Mouse (Mus musculus) G1E (cell line): ENCODE results near the gene Zeb2. TPM values are rescaled to one million over a fixed set of nuclear protein-coding genes. Genes with fewer than 3 reads are reported as not detected.

Experiments
- ATAC-seq: 2 replicates; pipeline ENCODE4 v1.8.0; 2016; ENCODE audit warnings: mild to moderate bottlenecking; ENCODE audit not compliant: insufficient number of reproducible peaks, poor library complexity, low FRiP score, severe bottlenecking; ENCODE audit errors: extremely low read depth
- DNase-seq: peaks from one replicate; pipeline ENCODE4 v3.0.0; 2012; ENCODE audit warnings: low spot score
- H3K27me3 ChIP-seq: 2 replicates; pipeline ENCODE4 v1.6.1; 2012; ENCODE audit warnings: mild to moderate bottlenecking, low read length, inconsistent platforms; ENCODE audit not compliant: insufficient read depth
- H3K36me3 ChIP-seq: replicated peaks from 2 replicates; pipeline ENCODE3; 2012; ENCODE audit warnings: mild to moderate bottlenecking, inconsistent platforms
- H3K4me1 ChIP-seq: 2 replicates; pipeline ENCODE4 v1.6.1; 2012; ENCODE audit warnings: low read depth, low read length, inconsistent platforms, mixed read lengths; ENCODE audit not compliant: insufficient read depth
- H3K4me3 ChIP-seq: 2 replicates; pipeline ENCODE4 v1.5.1; 2012; ENCODE audit warnings: low read depth, mild to moderate bottlenecking, inconsistent platforms, low read length, moderate library complexity, mixed read lengths
- H3K9me3 ChIP-seq: replicated peaks from 2 replicates; pipeline ENCODE4 v1.6.1; 2012; ENCODE audit warnings: inconsistent platforms
- CTCF ChIP-seq: IDR thresholded peaks from 2 replicates; pipeline ENCODE4 v1.5.1; 2012; ENCODE audit warnings: low read depth, low read length, inconsistent platforms, mixed read lengths
- GATA1 ChIP-seq: IDR thresholded peaks from 2 replicates; pipeline ENCODE4 v1.6.1; 2012; ENCODE audit warnings: borderline replicate concordance, low read length, inconsistent platforms, mixed read lengths
- GATA2 ChIP-seq: IDR thresholded peaks from 2 replicates; pipeline ENCODE4 v1.6.1; 2012; ENCODE audit warnings: low read depth, low read length, inconsistent platforms, borderline replicate concordance
- POLR2AphosphoS5 ChIP-seq: IDR thresholded peaks from 2 replicates; pipeline ENCODE4 v1.6.1; 2012; ENCODE audit warnings: low read depth, low read length, inconsistent platforms; ENCODE audit not compliant: insufficient replicate concordance
- TAL1 ChIP-seq: conservative IDR thresholded peaks from 2 replicates; pipeline ENCODE4 v1.6.1; 2012; ENCODE audit warnings: low read depth, low read length, inconsistent platforms, mixed read lengths
- polyA plus RNA-seq: library from polyadenylated mRNA; stranded (reverse); fragments of >175 nt; gene quantifications from 2 replicates; pipeline ENCODE4 v1.2.3, GENCODE M21; 2012
- total RNA-seq, 2 experiments: library from RNA; stranded (forward) in 1 of 2; stranded (reverse) in 1 of 2; fragments of 200-1000 nt in 1 of 2; fragments of >200 nt in 1 of 2; fragmentation: Nextera tagmentation in 1 of 2; gene quantifications; 2 replicates each; pipeline ENCODE4 v1.2.3; 2014 to 2017

Gene Zeb2
- total and polyA plus RNA-seq, 3 experiments, result 5.6 to 216 (median 79.0) TPM

- peaks cover 27% of the 10 kb centered on the region for H3K36me3 ChIP-seq
- peaks cover 82% of the 10 kb centered on the region for H3K4me1 ChIP-seq
- peak overlapping the region; percentile 43; the same call in 1 of the 2 replicates for H3K4me3 ChIP-seq
- no peaks in the 10 kb centered on the region for H3K27me3 ChIP-seq
- DNase-seq (no peak), ATAC-seq (peak; percentile 43)
- no peak for TF ChIP-seq POLR2AphosphoS5
- TF ChIP-seq TAL1, result peak; percentile 81
- no peaks in the 10 kb centered on the region for H3K9me3 ChIP-seq
Observed at GRCm38 (mm10) chr2:45055926-45056325, 61.3 kb downstream of the Zeb2 start.

- DNase-seq (no peak), ATAC-seq (no peak)
- TF ChIP-seq CTCF (no peak), POLR2AphosphoS5 (no peak), GATA2 (no peak), GATA1 (no peak), TAL1 (no peak)
- Histone ChIP-seq H3K27me3 (no peaks in the 10 kb centered on the region), H3K36me3 (peaks cover 20% of the 10 kb centered on the region), H3K9me3 (no peaks in the 10 kb centered on the region), H3K4me1 (peaks cover 78% of the 10 kb centered on the region), H3K4me3 (no peak overlapping the region; the same call in 1 of the 2 replicates)
Observed at GRCm38 (mm10) chr2:45055034-45055615, 62.1 kb downstream of the Zeb2 start.

- DNase-seq (no peak), ATAC-seq (no peak)
- TF ChIP-seq TAL1 (no peak), GATA2 (no peak), GATA1 (no peak), CTCF (no peak), POLR2AphosphoS5 (no peak)
- H3K36me3 ChIP-seq, result peaks cover 22% of the 10 kb centered on the region
- H3K4me1 ChIP-seq, result peaks cover 82% of the 10 kb centered on the region
- peak overlapping the region; percentile 56; the same call in 1 of the 2 replicates for H3K4me3 ChIP-seq
- H3K9me3 ChIP-seq, result no peaks in the 10 kb centered on the region
- no peaks in the 10 kb centered on the region for H3K27me3 ChIP-seq
Observed at GRCm38 (mm10) chr2:45054070-45055025, 62.8 kb downstream of the Zeb2 start.

- ATAC-seq (no peak), DNase-seq (no peak)
- no peak for TF ChIP-seq CTCF
- no peak for TF ChIP-seq GATA1
- no peak for TF ChIP-seq POLR2AphosphoS5
- no peak for TF ChIP-seq GATA2
- TF ChIP-seq TAL1, result no peak
- Histone ChIP-seq H3K36me3 (peaks cover 21% of the 10 kb centered on the region), H3K27me3 (no peaks in the 10 kb centered on the region), H3K9me3 (no peaks in the 10 kb centered on the region), H3K4me1 (peaks cover 80% of the 10 kb centered on the region), H3K4me3 (peak overlapping the region; percentile 47; the same call in 1 of the 2 replicates)
Observed at GRCm38 (mm10) chr2:45052587-45052986, 64.6 kb downstream of the Zeb2 start.

- H3K27me3 ChIP-seq, result no peaks in the 10 kb centered on the region
- no peak for TF ChIP-seq GATA2
- no peak for TF ChIP-seq CTCF
- TF ChIP-seq TAL1, result no peak
- H3K9me3 ChIP-seq, result no peaks in the 10 kb centered on the region
- no peak for DNase-seq
- H3K4me3 ChIP-seq, result no peak overlapping the region; the same call in 1 of the 2 replicates
- peaks cover 24% of the 10 kb centered on the region for H3K36me3 ChIP-seq
- peaks cover 80% of the 10 kb centered on the region for H3K4me1 ChIP-seq
- no peak for ATAC-seq
Observed at GRCm38 (mm10) chr2:45051321-45051720, 65.9 kb downstream of the Zeb2 start.

GRCm38 (mm10) chr2:45049923-45050322, 67.3 kb downstream of the Zeb2 start:
- DNase-seq (no peak), ATAC-seq (no peak)
- H3K4me1 ChIP-seq, result peaks cover 80% of the 10 kb centered on the region
- no peaks in the 10 kb centered on the region for H3K9me3 ChIP-seq
- no peaks in the 10 kb centered on the region for H3K27me3 ChIP-seq
- H3K4me3 ChIP-seq, result no peak overlapping the region
- TF ChIP-seq TAL1, result no peak
- peaks cover 28% of the 10 kb centered on the region for H3K36me3 ChIP-seq
